Mouse (Mus musculus): ENCODE data around the gene Hpdl. TPM values are rescaled to one million over a fixed set of nuclear protein-coding genes. Genes with fewer than 3 reads are reported as not detected.

Hpdl gene
- polyA plus RNA-seq, 1 experiment from 2014 or later = 0.99 TPM

- 87% methylated on average over 3 of the region's 3 CpGs for WGBS
- H3K4me2 ChIP-seq (replicated peaks; ENCODE audit: low read depth) = no peak overlapping the region
- no peaks in the 10 kb centered on the region for H3K9me3 ChIP-seq (ENCODE audit: control insufficient read depth)
- no peak for ATAC-seq
- no peaks in the 10 kb centered on the region for H3K4me1 ChIP-seq (replicated peaks; ENCODE audit: control insufficient read depth, insufficient read depth, low read length)
- no peaks in the 10 kb centered on the region for H3K36me3 ChIP-seq (ENCODE audit: control insufficient read depth, insufficient read depth)
- no peak overlapping the region for H3K9ac ChIP-seq (ENCODE audit: low read depth, low read length)
- no peak for TF ChIP-seq CTCF (IDR thresholded peaks at IDR 0.05; ENCODE audit: low read depth)
- no peak overlapping the region for H3K27ac ChIP-seq (ENCODE audit: low read depth, low read length)
- no peaks in the 10 kb centered on the region for H3K27me3 ChIP-seq (replicated peaks; ENCODE audit: control insufficient read depth, insufficient read depth, low read length)
- no peak overlapping the region for H3K4me3 ChIP-seq (ENCODE audit: low read depth, low read length)
These were observed 44.4 kb downstream of the Hpdl start for GRCm38 (mm10) chr4:116777079-116777478.

- H3K9ac ChIP-seq (ENCODE audit: low read depth, low read length) = no peak overlapping the region
These were observed 45.1 kb downstream of the Hpdl start for GRCm38 (mm10) chr4:116776391-116776790.

More at GRCm38 (mm10) chr4:116776391-116776790, 45.1 kb downstream of the Hpdl start:
- H3K27ac ChIP-seq (ENCODE audit: low read depth, low read length) = no peak overlapping the region
- peak; percentile 43 for TF ChIP-seq CTCF (IDR thresholded peaks at IDR 0.05; ENCODE audit: low read depth)
- WGBS = 91% methylated on average over 5 of the region's 5 CpGs
- no peaks in the 10 kb centered on the region for H3K36me3 ChIP-seq (ENCODE audit: control insufficient read depth, insufficient read depth)
- no peaks in the 10 kb centered on the region for H3K9me3 ChIP-seq (ENCODE audit: control insufficient read depth)
- no peak for ATAC-seq
- H3K4me3 ChIP-seq (ENCODE audit: low read depth, low read length) = no peak overlapping the region
- no peaks in the 10 kb centered on the region for H3K4me1 ChIP-seq (replicated peaks; ENCODE audit: control insufficient read depth, insufficient read depth, low read length)
- H3K4me2 ChIP-seq (replicated peaks; ENCODE audit: low read depth) = no peak overlapping the region
- no peaks in the 10 kb centered on the region for H3K27me3 ChIP-seq (replicated peaks; ENCODE audit: control insufficient read depth, insufficient read depth, low read length)

Other genes with a start within 250 kb of the Hpdl start
- 4.1 and 6.1 TPM in 2 replicates for gene Ccdc17, start 225.1 kb downstream of the Hpdl start, polyA plus RNA-seq (2015; fragmentation: Nextera tagmentation; extraction: Ambion mirVana)
- 36.9 and 38.6 TPM in 2 replicates for gene Nasp, start 193.8 kb downstream of the Hpdl start, polyA plus RNA-seq (2015; fragmentation: Nextera tagmentation; extraction: Ambion mirVana)
- gene Akr1a1, start 170.0 kb downstream of the Hpdl start, polyA plus RNA-seq (2015; fragmentation: Nextera tagmentation; extraction: Ambion mirVana) = 860 and 870 TPM in 2 replicates
- gene Prdx1, start 136.2 kb downstream of the Hpdl start, polyA plus RNA-seq (2015; fragmentation: Nextera tagmentation; extraction: Ambion mirVana) = 1,180 and 1,265 TPM in 2 replicates
- gene Mmachc, start 113.3 kb downstream of the Hpdl start, polyA plus RNA-seq (2015; fragmentation: Nextera tagmentation; extraction: Ambion mirVana) = 5.9 and 6.3 TPM in 2 replicates
- 9.1 and 11.3 TPM in 2 replicates for gene Ccdc163, start 113.2 kb downstream of the Hpdl start, polyA plus RNA-seq (2015; fragmentation: Nextera tagmentation; extraction: Ambion mirVana)
- 6.6 and 6.9 TPM in 2 replicates for gene Tesk2, start 100.8 kb downstream of the Hpdl start, polyA plus RNA-seq (2015; fragmentation: Nextera tagmentation; extraction: Ambion mirVana)
- 13.3 and 14.7 TPM in 2 replicates for gene Toe1, start 14.1 kb downstream of the Hpdl start, polyA plus RNA-seq (2015; fragmentation: Nextera tagmentation; extraction: Ambion mirVana)
- 2.6 and 2.9 TPM in 2 replicates for gene Mutyh, start 14.0 kb downstream of the Hpdl start, polyA plus RNA-seq (2015; fragmentation: Nextera tagmentation; extraction: Ambion mirVana)
- 1.9 and 2.1 TPM in 2 replicates for gene Zswim5, start 55.7 kb upstream of the Hpdl start, polyA plus RNA-seq (2015; fragmentation: Nextera tagmentation; extraction: Ambion mirVana)
- 53.9 and 56.9 TPM in 2 replicates for gene Urod, start 172.7 kb upstream of the Hpdl start, polyA plus RNA-seq (2015; fragmentation: Nextera tagmentation; extraction: Ambion mirVana)
- 25.1 and 25.7 TPM in 2 replicates for gene Hectd3, start 173.6 kb upstream of the Hpdl start, polyA plus RNA-seq (2015; fragmentation: Nextera tagmentation; extraction: Ambion mirVana)
- gene Eif2b3, start 197.7 kb upstream of the Hpdl start, polyA plus RNA-seq (2015; fragmentation: Nextera tagmentation; extraction: Ambion mirVana) = 16.1 TPM in 2 replicates